Mouse (Mus musculus) lung, adult 2 months (tissue): ENCODE measurements around the gene Ddx49.

Experiments used
- CTCF ChIP-seq: fragments of 200-500 bp; IDR thresholded peaks from 2 replicates; pipeline ENCODE4 v1.5.1; 2011; ENCODE audit warnings: mild to moderate bottlenecking, low read length, control low read depth; ENCODE audit not compliant: insufficient read depth
- POLR2A ChIP-seq: fragments of 200-500 bp; IDR thresholded peaks from 2 replicates; pipeline ENCODE4 v1.6.1; 2011; ENCODE audit warnings: low read depth, mild to moderate bottlenecking, control low read depth, low read length, borderline replicate concordance; ENCODE audit errors: extremely low read depth

GRCm38 (mm10) chr8:70246622-70247021 is 55.7 kb downstream of the Ddx49 start:
- TF ChIP-seq CTCF (no peak), POLR2A (no peak)
